Mouse (Mus musculus): Measurements from ENCODE around the gene Syt11.
A peak's percentile ranks its signal among the peaks of the same experiment; 100 is the strongest.
"Not testable (repeated sequence)": the region's sequence is repeated elsewhere in the genome, so short reads cannot be mapped to it uniquely, and the experiment has no call there.

Gene Syt11

GRCm38 (mm10) chr3:88738641-88739040, 36.3 kb downstream of the Syt11 start:
- peak; percentile 25 for DNase-seq (ENCODE audit: low read depth, low spot score)

DNA sequence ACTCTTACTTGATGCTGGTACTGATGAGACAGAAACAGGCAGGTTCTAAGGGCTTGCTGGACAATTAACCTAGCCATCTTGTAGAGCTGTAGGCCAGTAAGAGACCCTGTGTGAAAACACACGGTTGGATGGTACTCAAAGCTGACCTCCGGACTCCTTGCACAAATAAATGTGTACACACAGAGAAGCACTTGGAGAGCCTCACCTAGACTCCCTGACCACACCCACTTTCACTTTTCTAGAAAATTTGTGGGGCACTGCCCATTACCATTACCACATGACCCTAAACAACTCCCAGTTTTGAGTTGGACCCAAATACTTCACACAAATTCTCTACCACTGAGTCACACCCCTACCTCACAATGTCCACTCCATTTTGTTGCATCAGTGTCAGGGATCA, 38.4 kb downstream of the Syt11 start:
- DNase-seq (ENCODE audit: low read depth, low spot score): no peak

- DNase-seq (ENCODE audit: low read depth, low spot score): no peak
Measured at GRCm38 (mm10) chr3:88719098-88719497, 55.9 kb downstream of the Syt11 start.

- no peak for DNase-seq (ENCODE audit: low read depth, low spot score)
Measured at GRCm38 (mm10) chr3:88717831-88718230, 57.1 kb downstream of the Syt11 start.

DNA sequence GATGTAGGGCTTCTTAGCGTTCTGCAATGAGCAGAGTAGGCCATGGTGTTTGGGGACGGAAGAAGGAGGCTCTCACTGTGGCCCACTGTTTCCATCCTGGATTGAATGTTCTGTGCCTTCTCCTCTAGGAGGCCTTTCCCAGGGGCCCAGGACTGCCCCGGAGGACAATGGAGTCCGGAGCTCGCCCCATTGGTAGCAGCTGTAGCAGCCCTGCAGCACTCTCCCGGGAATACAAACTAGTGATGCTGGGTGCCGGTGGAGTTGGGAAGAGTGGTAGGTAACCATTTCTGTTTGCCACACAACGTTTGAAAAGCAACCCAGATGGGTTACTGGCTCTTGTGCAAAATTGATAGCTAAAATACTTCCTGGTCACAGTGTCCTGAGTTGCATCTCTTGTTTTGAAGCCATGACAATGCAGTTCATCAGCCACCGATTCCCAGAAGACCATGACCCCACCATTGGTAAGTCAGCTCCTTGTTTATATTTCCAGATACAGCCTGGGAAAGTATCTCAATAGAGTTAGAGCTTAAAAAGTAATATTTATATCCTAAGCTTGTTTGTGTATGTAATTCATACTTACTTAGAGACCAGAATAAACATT, 57.7 kb downstream of the Syt11 start:
- no peak for DNase-seq (ENCODE audit: low read depth, low spot score)

GRCm38 (mm10) chr3:88716399-88717197, 58.4 kb downstream of the Syt11 start, which contains the start of gene Rit1:
Gene Rit1, plus strand, starts transcription at chr3:88716838.
- DNase-seq (ENCODE audit: low read depth, low spot score): peak; percentile 69

DNA sequence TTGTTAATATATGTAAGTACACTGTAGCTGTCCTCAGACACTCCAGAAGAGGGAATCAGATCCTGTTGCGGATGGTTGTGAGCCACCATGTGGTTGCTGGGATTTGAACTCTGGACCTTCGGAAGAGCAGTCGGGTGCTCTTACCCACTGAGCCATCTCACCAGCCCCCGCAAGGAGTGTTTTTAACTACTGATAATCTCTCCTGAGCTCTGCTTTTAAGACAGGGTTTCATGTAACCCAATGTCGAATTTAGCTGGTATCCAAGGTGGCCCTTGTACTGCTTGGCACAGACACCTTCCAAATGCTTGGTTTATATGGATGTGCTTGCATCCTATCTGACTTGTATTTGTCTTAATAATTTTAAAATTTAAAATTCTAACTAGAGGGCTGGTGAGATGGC, 59.2 kb downstream of the Syt11 start:
- not testable (repeated sequence) for DNase-seq (ENCODE audit: low read depth, low spot score)

- DNase-seq (ENCODE audit: low read depth, low spot score): no peak
Measured at GRCm38 (mm10) chr3:88714725-88715124, 60.2 kb downstream of the Syt11 start.

DNA sequence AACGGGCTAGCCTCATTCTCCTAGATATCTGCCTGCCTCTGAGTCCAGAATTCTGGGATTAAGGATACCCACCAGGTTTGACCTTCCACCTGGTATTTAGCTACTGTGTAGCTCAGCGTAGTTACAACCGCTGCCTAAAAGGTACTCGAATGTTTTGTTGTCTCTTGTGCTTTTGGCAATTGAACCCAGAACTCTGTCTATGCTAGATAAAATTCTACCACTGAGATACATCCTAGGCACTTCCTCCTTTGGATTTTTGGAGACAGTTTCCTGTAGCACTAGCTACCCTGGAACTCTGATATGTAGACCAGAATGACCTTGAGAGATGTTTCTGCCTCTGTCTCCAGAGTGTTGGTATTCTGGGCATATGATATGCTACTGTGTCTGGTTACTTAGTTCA, 61.3 kb downstream of the Syt11 start:
- no peak for DNase-seq (ENCODE audit: low read depth, low spot score)

GRCm38 (mm10) chr3:88701222-88701621, 73.7 kb downstream of the Syt11 start:
- DNase-seq (ENCODE audit: low read depth, low spot score): no peak

DNA sequence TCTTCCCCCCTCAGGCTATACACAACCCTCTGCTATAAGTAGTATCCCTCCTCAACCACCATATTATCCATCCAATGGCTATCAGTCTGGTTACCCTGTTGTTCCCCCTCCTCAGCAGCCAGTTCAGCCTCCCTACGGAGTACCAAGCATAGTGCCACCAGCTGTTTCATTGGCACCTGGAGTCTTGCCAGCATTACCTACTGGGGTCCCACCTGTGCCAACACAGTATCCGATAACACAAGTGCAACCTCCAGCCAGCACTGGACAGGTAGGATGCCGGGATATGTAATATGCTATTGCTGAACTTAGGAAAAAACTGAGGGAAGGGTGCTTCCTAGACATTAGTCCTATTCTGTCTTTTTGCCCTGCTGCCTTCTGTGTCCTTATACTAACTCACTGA, 74.7 kb downstream of the Syt11 start:
- DNase-seq (ENCODE audit: low read depth, low spot score): no peak

GRCm38 (mm10) chr3:88698834-88699233, 76.1 kb downstream of the Syt11 start:
- no peak for DNase-seq (ENCODE audit: low read depth, low spot score)

DNA sequence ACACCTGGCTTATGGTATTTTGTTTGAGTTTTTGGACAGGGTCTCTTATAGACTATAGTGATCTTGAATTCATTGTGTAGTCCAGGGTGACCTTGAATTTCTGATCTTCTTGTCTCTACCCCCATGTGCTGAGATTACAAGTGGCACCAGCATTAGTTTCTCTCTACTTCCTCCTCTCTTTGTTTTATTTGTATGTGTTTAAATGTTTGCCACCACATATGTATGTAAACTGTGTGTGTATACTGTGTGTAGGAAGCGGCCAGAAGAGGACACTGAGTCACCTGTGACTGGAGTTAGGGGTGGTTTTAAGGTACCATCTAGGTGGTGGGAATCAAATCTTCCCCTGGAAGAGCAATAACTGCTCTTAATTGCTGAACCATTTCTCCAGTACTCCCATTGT, 76.9 kb downstream of the Syt11 start:
- DNase-seq (ENCODE audit: low read depth, low spot score): no peak

GRCm38 (mm10) chr3:88695545-88695944, 79.4 kb downstream of the Syt11 start:
- DNase-seq (ENCODE audit: low read depth, low spot score): no peak

Measured in forelimb bud, embryonic 11.5 days (tissue).